Mouse (Mus musculus): ENCODE data around the gene Lefty1.
"Not testable (repeated sequence)": the region's sequence is repeated elsewhere in the genome, so short reads cannot be mapped to it uniquely, and the experiment has no call there.

The Lefty1 gene

DNA sequence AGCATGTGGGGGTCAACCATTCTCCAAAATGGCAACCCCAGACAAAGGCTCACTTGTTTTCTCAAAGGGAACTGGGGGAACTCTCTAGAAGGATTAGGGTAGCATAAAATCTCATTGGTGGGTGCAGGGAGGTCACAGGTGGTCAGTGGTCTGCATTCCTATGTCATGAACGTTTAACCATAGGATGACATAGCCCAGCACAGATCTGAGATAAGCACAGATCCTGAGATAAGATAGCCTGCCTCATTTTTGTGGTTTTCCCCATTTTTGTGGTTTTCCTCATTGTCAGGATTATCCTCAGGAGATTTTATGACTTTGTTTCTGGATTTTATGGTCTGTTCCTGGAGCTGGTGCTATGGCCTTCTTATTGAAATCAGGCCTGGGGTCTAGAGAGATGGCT, 17.8 kb upstream of the Lefty1 start:
- in situ Hi-C loops (cut with MboI; ENCODE audit: low sequenced_read_pairs), result no loop called here

DNA sequence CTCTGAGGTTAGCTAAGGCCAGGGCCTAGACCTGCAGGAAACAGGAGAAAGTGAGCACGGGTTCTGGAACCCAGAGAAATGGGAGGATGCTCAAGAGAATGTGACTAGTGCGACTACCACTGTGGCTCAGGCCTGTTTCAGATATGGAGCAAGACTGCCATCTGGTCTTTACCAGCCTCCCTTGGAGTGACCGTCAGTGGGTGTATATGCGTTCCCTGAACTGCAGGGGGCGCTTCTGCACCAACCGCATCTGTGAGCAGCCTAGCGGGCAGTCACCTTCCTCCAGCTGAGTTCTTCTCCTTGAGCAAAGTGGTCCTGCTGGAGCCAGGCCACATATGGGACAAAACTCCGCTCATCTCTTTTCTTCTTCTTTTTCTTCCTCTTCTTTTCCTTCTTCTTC, 15.1 kb upstream of the Lefty1 start:
- in situ Hi-C loops (cut with MboI; ENCODE audit: low sequenced_read_pairs), result no loop called here

GRCm38 (mm10) chr1:180922273-180923048, 12.4 kb upstream of the Lefty1 start:
- in situ Hi-C loops (cut with MboI; ENCODE audit: low sequenced_read_pairs), result no loop called here

DNA sequence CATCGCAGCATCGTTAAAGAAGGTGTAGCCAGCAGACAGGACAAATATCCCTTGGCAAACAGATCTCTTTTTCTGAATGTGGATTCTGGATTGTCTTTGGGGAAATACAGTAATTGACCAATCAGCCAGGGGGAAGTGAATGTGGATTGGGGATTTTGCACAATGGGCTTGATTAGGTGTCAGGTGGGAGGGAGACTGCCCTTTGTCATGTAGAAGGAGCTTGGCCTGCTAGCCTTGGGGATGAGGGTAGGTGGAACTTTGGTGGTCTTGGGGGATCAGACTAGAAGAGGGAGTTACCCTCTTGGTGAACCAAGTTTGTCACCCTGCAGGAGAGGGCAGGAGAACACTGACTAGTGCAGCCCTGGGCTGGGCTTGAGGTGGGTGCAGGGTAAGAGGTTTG, 10.1 kb upstream of the Lefty1 start:
- in situ Hi-C loops (cut with MboI; ENCODE audit: low sequenced_read_pairs), result no loop called here

DNA sequence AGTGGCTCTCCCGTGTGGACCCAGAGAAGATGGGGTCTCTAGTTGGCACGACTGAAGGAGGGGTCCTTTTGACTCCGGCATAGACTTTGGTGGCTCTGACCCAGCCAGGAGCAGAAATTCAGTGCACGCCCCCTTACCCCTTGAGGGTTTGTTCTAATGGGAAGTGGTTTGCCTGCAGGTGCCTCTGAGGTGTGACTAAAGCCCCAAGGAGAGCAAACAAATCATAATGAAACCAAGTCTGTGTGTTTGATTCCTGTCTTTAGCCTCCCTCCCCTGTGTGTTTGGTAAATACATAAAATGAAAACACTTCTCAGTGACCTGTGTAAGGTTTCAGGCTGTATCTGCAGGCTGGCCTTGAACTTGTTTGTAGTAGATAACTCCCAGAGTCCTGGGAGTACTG, 8.5 kb upstream of the Lefty1 start:
- in situ Hi-C loops (cut with MboI; ENCODE audit: low sequenced_read_pairs), result no loop called here

DNA sequence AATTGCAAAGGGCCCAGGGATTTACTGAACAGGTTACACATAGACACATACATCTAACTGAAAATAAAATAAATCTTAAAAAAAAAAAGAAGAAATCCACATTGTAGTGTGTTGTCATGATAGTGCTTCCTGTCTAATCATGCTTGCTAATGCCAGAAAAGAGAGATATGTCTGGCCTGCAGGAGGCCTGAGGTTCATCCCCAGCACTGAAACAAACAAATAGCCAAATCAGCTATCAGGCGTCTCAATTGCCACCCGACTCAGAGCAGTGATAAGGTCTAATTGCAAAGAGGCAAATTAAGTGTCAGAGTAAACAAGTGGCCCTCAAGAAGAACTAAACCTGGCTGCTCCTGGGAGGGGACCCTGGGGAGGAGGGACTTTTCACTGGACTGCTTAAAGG, 5.2 kb upstream of the Lefty1 start:
- in situ Hi-C loops (cut with MboI; ENCODE audit: low sequenced_read_pairs), result no loop called here

DNA sequence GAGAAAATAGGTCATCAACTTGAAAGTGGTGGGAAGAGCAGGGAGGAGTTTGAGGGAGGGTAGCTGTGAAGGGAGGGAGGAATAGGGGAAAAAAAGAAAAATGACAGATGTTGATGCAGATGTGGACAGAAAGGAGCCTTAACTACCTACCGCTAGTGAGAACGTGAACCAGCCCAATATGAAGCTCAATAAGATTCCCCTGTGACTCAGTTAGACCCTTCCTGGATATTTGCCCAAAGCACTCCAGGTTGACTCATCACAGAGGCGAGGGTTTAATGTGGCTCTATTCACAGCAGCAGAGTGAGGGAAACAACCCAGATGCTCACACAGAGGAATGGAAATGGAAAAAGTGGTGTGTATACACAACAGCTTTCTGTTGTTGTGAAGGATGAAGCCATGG, 3.7 kb upstream of the Lefty1 start:
- in situ Hi-C loops (cut with MboI; ENCODE audit: low sequenced_read_pairs), result no loop called here

- in situ Hi-C loops (cut with MboI; ENCODE audit: low sequenced_read_pairs), result no loop called here
These were observed 1.2 kb upstream of the Lefty1 start for GRCm38 (mm10) chr1:180933659-180934058.

GRCm38 (mm10) chr1:180936610-180937398, 2.0 kb downstream of the Lefty1 start:
- in situ Hi-C loops (cut with MboI; ENCODE audit: low sequenced_read_pairs), result not testable (repeated sequence)

GRCm38 (mm10) chr1:180937631-180938030, 2.8 kb downstream of the Lefty1 start:
- in situ Hi-C loops (cut with MboI; ENCODE audit: low sequenced_read_pairs), result not testable (repeated sequence)

DNA sequence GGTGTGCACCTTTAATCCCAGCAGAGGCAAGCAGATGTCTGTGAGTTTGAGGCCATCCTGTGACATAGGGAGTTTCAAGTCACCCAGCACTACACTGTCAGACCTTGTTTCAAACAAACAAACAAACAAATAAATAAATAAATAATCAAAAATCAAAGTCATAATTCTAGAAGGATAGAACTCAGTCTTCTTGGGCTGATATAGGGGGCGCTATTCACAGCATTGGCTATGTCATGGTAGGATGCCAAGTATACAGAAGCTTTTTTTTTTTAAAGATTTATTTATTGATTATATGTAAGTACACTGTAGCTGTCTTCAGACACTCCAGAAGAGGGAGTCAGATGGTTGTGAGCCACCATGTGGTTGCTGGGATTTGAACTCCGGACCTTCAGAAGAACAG, 4.0 kb downstream of the Lefty1 start:
- in situ Hi-C loops (cut with MboI; ENCODE audit: low sequenced_read_pairs), result not testable (repeated sequence)

- in situ Hi-C loops (cut with MboI; ENCODE audit: low sequenced_read_pairs), result no loop called here
These were observed 6.1 kb downstream of the Lefty1 start for GRCm38 (mm10) chr1:180940776-180941460.

- in situ Hi-C loops (cut with MboI; ENCODE audit: low sequenced_read_pairs), result no loop called here
These were observed 6.9 kb downstream of the Lefty1 start for GRCm38 (mm10) chr1:180941726-180942125.

- in situ Hi-C loops (cut with MboI; ENCODE audit: low sequenced_read_pairs), result no loop called here
These were observed 7.6 kb downstream of the Lefty1 start, which contains the start of gene Tmem63a for GRCm38 (mm10) chr1:180942166-180943031. Gene Tmem63a (plus strand): TSS chr1:180942344.

DNA sequence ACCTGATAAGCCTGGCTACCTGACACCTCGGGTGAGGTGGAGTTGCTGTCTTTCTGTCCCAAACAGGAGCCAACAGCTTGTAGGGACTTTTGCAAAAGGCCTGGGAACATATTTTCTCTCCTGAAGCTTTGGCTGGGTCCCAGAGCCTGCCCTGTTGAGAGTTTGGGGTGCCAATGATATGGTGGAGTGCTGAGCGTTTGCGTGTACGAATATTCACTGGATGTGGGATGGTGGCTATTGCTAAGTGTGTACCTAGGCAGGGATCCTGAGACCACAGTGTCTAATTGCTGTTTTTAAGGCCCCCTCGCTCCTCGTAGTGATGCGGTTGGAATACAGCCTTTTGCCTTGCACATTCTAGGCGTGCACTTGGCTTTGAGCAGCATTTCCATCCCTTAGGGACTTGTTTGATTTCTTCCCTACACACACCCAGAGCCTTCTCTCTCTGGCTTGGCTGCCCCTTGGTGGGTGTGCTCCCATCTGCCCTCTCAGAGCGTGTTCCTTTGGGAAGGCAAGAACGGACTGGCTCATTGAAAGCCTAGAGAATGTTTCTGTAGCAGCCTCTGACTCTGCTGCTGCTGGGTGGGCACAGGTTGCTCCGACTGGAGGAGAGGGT, 8.3 kb downstream of the Lefty1 start:
- in situ Hi-C loops (cut with MboI; ENCODE audit: low sequenced_read_pairs), result no loop called here

DNA sequence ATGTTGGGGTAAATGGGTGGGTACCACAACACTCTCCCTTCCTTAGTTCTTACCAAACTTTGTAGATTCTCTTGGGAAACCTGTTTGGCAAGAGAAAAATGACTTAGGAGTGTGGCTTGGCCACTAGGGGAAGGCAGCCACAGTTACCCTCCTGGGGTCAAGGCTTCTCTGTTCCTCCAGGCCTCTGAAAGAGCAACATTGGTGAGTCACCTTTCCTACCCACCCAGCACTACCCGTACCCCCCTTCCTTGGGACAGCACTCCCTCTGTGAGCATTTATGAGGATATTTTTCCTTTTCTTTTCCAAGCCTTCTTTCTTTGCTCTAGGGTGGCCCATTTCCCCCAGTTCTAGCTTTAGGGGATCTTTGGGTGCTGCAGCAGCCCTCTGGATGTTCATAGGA, 9.1 kb downstream of the Lefty1 start:
- in situ Hi-C loops (cut with MboI; ENCODE audit: low sequenced_read_pairs), result no loop called here

DNA sequence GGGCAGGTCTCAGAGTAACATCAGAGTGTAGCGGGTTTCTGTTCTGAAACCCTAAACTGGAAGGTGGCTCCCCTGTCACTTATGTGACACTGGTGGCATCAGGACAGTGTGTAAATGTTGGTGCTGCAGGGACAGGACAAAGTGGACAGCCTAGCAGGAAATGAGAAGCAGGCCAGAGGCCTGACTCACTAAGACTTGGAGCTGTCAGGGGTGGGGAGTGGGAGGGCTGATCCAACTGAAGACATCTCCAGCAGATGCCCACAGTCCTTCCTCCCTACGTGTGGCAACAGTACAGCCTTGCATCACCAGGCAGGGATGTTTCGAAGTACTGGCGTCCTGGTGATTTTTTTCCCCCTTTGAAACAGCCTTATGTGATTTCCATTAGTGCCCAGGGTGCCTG, 9.7 kb downstream of the Lefty1 start:
- in situ Hi-C loops (cut with MboI; ENCODE audit: low sequenced_read_pairs), result no loop called here

GRCm38 (mm10) chr1:180945001-180945980, 10.5 kb downstream of the Lefty1 start:
- in situ Hi-C loops (cut with MboI; ENCODE audit: low sequenced_read_pairs), result no loop called here

DNA sequence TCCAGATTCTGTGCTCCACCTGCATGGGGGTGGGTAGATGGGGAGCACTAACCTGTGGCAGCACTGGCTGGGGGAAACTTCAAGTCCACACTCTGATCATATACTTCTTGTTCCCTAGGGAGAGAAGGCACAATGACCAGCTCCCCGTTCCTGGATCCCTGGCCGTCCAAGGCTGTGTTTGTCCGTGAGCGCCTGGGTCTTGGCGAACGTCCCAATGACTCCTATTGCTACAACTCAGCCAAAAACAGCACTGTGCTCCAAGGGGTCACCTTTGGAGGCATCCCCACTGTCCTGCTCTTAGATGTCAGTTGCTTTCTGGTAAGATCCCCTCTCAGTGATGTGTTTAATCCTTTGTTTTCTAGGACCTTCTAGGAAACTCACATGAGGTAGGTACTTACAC, 11.6 kb downstream of the Lefty1 start:
- in situ Hi-C loops (cut with MboI; ENCODE audit: low sequenced_read_pairs), result no loop called here

Data from CH12F3 (cell line).